Mouse (Mus musculus): ENCODE measurements around the gene Fbxo34. TPM values are rescaled to one million over a fixed set of nuclear protein-coding genes. Genes with fewer than 3 reads are reported as not detected.
A peak's percentile ranks its signal among the peaks of the same experiment; 100 is the strongest.

The Fbxo34 gene
- total RNA-seq, 2 experiments from 2014 or later = 11.9 to 12.7 TPM

DNA sequence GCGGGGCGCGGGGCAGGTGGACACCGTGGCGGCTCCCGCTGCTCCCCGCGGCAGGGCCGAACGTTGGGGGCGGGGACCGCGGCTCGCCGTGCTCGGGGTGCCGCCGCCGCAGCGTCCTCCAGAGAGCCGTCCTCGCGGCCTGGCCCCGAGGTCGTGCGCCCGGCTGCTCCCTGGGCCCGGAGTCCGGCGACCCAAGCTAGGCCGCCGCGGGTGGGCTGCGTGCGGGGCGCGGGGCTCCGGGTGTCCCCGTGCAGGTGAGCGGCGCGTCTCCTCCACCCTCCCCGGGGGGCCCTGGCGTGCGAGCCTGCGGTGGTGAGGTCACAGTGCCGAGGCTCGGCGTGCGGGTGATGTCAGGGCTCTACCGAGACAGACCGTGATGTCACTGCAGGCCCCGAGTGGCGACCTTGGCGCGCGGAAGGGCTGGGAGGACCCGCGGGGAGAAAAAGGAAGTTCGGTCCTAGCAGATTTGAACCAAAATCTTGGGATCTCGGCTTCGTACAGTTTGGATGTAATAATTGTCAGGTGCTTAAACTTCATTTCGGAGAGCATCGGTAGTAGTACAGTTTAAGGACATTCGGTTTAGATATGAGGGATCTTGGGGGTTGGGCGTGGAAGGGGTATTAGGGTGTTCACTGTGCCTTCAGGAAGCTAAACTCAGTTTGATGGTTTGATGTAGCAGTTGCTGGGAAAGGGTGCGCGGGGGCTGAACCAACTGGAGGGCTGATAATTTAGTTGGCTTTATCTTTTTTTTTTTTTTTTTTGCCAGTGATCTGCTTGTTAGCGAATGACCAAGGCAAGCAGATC, 22.7 kb downstream of the Fbxo34 start:
- DNase-seq = peak; percentile 70 to 74

DNA sequence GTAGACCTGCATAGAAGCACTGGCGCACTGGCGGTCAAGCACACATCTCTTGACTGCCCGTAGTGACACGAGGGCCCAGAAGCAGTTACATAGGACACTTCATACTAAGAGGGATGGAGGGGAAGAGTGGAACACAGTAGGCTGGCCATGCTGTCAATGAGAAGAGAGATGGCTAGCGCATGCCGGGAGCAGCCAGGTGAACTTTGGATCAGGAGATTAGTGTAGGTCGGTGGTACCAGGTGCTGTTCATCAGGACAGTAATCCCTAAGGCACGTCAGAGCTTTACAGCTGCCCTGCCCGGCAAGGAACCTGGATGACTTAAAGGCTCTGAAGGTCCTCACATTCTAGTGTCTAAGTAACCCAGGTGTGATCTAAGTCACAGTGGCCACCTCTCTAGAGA, 23.7 kb downstream of the Fbxo34 start:
- DNase-seq = no peak

DNA sequence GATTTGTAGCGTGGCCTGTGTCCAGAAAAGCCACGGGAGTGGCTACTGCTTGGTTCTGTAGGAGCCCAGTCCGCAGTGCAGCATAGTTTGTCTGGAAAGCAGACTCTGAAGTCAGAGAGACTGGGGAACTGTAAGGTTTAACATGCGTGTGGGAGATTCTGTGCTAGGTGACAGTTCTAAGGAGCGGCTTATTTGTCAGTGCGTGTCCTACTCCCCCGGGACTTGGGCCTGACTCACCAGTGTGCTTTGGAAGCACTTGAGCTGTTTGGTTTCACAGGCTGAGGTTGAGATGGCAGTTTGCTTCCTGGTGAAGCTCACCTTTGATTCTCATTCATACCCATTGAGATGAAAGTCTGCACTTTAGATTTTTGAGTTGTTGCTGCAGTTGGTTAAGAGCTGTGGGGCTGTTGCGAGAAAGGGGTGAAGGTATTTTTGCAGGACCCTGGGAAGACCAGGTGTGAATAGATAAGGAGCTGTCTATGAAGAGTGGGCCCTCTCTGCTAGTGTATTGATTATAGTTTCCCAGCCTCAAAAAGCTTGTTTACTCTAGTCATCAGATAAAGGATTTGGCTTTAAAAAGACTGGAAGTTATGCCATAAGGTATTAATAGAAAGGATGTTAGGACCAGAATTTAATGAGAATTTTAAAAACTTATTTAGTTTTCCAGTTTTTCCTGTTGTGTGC, 24.5 kb downstream of the Fbxo34 start:
- DNase-seq = peak; percentile 13 to 30

DNA sequence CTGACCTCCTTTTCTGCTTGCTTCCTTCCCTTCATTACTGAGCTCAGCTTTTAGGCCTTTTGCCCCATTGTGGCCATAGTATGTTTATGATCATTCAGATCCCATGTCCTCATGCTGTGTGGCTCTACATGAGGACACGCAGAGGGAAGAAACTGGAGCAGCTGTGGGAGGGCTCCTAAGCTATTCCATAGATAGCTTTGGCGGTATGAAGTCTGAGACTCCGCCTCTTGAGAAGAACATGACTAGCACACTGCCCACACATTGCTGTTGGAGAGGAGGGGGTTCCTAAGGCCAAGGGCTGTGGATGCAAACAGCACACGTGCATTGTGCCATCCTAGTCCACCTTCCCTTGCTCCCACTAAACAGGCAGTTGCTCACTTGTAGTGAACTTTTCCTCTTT, 26.0 kb downstream of the Fbxo34 start:
- DNase-seq = no peak

DNA sequence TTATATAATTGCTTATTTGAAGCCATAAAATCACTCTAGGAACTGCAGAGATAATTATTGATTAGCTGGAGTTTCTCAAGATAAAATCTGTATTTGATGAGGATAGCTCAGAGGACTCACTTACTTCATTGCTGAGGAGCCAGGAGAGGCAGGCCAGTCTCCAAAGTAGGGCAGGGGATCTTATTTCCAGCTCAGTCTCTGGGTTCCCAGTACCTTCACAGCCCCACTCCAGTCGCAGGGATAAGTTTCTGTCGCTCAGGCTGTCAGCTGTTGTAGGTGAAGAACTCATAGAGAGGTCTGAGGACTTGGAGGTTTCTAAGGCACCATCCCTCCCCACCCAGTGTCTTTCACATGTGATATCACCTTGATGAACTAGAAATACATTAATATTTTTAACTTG, 27.5 kb downstream of the Fbxo34 start:
- DNase-seq = no peak

DNA sequence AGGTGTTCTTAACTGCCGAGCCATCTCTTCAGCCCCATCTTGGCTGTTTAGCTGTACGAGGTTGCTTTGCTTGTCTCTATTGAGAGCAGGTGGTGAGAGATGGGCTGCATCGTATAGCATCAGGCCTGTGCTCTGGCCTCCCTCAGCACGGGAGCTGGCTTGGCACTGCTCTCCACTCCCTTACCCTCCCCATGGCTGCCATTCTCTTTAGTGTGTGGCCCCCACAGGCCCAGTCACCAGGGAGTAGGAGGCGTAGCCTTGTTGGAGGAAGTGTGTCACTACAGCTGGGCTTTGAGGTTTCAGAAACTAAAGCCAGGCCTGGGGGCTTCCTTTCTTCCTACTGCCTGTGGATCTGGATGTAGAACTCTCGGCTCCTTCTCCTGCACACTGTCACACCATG, 32.0 kb downstream of the Fbxo34 start:
- no peak for DNase-seq

DNA sequence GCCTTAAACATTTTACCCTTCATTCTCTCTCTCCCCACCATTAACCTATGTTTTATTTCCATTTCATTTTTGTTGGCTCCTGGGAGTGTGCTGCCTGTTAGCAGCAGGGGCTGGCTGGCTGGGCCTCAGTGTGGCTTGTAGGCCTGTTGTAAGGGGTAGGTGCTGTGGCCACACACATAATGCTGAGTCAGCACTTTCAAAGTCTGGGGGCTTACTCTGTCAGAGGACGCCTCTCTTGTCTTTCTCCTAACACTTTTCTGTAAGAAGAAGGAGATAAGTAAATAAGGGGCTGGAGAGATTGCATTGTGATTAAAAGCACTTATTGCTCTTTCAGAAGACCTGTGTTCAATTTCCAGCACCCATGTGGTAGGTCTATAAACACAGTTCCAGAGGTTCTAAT, 32.9 kb downstream of the Fbxo34 start:
- no peak for DNase-seq

DNA sequence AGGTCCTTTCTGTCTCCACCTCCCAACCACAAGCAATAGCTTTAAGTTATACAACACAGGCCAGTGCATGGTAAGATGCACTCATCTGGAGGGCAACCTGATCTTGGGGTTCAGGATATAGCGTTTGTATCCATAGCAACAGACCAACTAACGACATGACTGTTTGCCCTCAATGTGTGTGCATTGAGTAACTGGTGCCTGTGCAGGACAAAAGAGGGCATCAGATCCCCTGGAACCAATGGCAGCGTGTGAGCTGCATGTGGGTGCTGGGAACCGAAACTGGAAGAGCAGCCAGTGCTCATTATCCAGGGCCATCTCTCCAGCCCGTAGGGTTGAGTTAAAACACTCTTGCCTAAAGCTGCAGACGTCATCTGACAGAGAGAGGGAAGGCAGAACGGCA, 38.5 kb downstream of the Fbxo34 start:
- no peak for DNase-seq

DNA sequence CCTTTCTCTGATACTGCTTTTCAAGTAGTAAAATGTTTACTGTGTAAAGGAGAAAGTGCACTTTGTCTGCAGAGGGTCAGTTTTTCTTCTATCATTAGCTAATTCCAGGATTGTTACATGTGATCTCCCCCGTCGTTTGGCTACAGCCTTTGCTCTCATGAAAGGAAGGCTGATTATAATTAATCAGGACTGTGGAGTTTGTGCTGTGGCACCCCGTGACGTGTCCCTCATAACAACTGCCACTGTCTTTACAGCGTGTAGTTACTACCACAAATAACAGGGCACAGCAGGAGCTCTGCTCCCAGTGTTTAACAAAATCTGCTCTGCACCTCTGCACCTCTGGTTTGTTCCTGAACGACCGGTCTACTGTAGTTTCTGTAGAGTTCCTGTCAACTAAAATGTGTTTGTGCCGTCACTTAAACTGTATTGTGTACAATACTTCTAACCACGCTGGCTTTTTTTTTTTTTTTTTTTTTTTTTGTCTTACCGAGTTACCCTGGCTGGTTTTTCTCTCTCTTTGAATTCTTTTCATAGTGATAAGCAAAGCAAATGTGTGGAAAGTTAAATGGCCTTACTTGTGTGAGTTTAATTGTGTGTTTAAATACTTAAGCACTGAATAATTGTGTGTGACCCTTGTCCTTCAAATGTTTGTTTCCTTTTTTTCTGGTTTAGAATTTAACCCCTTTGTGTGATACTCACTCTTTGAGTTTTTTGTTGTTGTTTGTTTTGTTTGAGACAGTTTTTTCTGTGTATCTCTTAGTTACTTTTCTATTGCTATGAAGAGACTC, 39.3 kb downstream of the Fbxo34 start:
- DNase-seq = no peak

DNA sequence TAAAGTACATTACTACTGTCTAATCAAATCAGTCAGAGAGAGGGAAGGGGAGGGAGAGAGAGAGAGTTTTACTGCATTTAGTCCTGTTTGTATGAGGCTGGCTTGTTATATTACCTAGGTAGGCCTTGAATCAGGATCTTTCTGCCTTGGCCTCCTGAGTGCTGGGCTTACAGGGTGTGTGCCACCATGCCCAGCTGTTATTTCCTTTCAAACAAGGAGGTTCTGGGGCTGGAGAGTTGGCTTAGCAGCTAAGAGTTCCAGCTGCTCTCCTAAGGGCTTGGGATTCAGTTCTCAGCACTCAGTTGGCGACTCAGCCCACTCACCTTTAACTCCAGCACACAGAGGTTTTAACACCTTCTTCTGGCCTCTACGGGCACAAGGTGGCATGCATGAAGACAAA, 40.5 kb downstream of the Fbxo34 start:
- no peak for DNase-seq

DNA sequence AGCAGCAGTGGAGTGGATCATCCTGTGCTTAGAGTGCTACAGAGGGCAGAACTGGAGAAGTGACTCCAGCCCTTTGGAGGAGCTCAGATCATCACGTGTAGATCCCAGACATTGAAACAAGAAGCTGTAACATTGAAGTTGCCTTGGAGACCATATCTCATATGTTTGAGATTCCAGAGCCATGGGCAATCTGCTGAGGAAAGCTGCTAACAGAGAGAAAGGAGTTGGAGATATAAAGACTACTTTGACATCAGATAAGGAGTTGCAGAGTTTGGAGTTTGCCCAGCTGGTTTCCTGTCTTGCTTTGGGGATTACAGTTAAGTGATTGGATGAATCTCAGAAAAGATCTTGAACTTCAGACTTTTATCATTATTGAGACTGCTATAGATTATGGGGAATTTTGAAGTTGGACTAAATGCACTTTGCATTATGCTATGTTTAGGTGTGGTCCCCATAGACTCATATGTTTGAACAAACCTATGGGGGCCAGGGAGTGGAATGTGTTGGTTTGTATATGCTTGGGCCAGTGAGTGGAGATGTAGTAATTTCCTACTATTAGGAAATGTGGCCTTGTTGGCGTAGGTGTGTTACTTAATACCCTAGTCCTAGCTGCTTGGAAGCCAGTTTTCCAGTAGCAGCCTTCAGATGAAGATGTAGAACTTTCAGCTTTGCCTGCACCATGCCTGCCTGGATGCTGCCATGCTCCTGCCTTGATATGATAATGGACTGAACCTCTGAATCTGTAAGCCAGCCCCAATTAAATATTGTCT, 43.6 kb downstream of the Fbxo34 start:
- DNase-seq = no peak

DNA sequence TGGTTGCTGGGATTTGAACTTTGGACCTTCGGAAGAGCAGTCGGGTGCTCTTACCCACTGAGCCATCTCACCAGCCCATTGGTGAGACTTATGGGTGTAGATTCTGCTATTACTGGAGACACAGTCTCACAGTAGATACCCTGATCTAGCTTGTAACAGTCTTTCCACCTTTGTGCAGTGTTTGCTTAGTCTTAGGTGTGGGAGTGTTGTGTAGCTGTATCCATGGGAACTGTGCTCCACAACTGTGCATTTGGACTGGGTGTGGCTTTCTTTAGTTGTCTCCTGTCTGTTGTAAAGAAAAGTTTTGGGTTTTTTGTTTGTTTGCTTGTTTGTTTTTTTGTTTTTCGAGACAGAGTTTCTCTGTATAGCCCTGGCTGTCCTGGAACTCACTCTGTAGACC, 45.7 kb downstream of the Fbxo34 start:
- no peak for DNase-seq

DNA sequence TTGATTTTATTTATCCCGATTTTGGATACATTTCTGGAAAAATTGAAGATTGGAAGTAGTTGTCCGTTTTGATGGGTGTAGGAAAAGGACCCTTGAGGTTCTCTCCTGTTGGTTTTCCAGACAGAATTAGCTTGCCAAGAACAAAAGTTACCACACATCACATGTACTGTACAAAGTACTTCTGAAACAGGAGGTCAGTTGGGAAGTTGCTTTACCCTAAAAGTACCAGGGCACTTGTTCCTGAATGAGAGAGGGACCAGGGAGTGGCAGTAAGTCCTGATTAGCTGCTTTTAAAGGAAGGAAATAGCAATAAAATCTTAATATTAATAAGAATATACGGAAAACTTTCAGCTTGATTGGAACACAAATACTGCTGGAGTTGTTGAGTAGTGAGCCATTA, 46.9 kb downstream of the Fbxo34 start:
- DNase-seq = no peak

DNA sequence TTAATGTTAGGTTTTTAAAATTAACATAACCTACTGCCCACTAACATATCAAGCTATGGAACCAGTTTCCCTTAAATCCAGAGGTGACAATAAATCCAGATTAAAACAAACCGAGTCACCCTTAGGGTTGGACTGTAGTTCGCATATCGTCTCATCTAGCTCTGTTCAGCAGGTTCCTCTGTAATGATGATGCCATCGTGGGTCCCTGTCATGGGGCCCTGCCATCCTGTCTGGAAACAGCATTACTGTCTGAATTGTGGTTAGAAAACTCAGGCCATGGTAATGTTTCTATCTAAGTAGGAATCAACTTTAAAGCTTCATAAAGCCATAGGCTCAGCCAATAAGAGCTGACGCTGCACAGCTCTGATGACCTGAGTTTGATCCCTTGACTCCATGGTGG, 48.4 kb downstream of the Fbxo34 start:
- no peak for DNase-seq

DNA sequence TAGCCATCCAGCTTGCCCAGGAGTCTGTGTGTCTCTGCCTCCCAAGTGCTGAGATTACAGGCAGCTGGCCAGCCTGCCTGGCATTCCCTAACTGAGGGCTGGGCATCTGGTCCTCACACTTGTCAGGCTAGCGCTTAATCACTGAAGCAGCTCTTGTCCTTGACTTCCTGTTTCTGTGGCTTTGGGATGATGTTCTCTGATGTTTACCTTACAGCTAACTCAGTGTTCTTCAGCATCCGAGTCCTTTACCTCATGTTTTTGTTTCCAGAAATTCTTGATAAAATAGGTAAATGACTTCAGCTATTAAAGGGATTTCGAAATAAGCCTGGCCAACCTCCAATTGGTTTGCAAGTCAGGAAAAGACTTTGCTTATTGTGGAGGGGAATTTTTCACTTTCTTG, 53.8 kb downstream of the Fbxo34 start:
- DNase-seq = peak; percentile 37 to 40

DNA sequence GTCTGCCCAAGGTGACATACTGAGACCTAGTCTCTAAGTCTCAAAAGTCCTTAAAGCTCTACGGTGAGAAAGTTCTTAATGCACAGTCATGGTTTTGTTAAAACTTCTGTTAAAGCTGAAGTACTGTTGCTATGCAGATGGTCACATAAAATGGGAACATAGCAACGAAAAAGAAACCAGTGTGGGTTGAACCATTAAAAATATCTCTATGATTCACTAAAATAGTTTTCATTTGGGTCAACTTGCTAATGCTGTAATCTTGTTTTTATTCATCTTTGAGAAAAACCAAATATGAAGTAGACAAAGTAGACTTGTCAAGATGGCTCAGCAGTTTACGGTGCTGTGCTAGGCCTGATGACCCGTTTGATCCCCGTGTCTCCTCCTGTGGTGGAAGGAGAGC, 56.5 kb downstream of the Fbxo34 start:
- DNase-seq = no peak

DNA sequence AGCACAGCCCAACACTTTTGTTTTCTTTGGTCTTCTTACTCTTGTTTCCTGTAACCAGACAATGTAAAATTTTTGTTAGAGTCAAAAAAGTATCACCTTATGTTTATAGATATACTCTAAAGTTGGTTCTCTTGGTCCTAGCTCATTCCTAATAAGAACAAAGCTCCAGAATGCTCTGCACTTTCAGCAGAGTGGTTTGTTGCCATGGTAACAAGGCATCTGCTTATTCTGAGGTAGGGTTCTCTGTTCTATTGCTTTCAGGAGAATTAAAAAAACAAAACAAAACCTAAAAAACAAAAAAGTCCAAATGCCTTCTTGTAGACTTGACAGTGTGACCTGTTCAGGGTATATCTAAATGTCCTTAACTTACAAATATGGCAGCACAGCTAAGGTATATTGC, 57.8 kb downstream of the Fbxo34 start:
- no peak for DNase-seq

DNA sequence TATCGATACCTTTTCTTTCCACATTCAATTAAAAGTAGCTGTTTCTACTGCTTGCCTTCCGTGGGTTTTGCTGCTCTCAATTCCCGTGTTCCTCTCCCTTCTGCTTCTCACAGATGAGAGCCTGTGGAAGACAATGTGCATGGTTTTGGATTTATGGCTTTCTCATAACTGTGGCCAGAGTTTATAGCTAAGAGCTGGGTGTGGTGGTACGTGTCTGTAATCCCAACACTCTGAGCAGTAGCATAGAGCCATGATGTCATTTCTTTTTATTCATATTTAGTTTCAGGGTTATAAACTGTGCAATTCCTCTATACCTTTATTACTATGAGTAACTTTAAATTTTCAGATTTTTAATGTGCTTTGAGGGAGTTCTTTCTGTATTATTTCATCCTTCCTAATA, 60.0 kb downstream of the Fbxo34 start:
- no peak for DNase-seq

DNA sequence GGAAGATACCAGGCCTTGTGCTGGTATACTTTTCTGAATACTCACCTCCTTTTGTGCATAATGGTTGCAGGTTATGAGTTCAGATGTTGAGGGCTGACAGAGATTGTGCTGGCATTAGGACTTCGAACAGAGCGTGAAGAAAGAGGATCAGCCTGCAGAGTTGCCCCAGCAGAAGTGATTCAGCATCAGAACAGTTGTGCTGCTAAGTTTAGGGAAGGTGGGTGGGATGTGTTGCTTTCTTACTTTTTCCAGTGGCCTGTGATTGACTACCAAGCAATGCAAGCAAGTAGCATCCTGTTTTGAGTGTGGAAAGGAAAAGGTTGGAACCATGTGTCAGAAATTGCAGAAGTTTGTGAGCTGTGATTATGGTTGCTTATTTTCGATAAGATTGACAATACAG, 63.4 kb downstream of the Fbxo34 start:
- DNase-seq = no peak

DNA sequence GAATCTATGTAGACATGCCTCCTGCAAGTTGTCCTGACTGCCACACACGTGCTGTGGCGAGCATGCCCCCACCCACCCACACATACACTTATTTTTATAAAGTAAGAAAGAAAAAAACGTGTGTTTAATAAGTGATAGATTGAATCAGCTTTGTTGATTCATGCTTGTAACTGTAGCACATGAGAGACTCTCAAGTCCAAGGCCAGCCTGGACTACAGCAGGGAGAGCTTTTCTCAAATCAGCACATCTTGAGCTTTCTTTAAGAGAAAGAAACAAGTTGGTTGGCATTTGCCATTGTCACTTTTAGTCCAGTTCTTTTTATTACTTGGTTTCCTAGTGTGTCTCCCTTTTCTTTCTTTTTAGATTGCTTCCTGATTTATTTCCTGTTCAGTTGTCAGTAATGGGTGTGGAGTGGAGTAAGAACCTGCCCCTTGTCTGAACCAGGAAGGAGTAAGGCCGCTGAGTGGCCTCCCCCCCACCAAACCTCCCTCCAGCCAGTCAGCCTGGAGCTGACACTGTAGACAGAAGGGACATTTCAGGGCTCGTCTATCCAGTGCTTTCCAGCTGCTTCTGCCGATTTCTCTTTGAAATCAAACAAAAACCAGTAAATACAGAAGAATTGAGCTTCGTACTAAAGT, 64.7 kb downstream of the Fbxo34 start:
- peak; percentile 42 to 63 for DNase-seq

DNA sequence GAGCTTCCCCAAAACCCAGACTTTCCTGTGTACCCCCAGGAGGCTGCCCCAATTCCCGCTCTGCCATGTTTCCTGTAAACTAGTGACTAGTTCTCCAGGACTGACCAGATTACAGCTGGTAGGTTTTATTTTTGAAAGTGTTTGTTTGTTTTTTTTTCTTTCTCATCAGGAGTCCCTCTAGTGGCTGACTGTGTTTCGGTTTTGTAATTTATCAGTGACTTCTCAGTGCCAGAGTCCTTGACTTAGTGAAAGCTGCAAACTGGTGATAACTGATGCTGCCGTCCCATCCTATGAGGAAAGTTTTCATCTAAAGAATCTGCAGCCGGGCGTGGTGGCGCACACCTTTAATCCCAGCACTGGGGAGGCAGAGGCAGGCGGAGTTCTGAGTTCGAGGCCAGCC, 65.4 kb downstream of the Fbxo34 start:
- DNase-seq = peak in 1 of 2 experiments; percentile 36

DNA sequence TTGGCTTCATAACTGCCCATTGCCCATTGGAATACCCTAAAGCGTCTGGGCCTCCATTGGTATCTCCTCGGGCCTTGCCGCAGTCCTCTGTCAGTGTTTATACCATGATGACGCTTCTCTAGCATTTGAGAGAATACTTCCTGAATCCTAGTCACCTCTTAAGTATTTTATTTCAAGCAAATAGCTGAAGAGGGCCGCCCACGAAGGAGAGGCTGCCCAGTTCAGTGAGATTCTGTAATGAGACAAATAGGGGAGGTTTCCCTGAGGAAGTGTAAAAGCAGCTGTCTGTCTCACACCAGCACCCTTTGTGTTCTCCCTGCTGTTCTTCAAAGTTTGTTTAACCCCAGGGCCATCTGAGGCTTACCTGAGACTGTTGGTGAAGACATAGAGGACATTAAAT, 66.5 kb downstream of the Fbxo34 start:
- DNase-seq = no peak

All from heart, adult 18-20 months (tissue).